Comparison of ENCODE assay signal across 9 mouse cellular contexts in the genomic region with DNA sequence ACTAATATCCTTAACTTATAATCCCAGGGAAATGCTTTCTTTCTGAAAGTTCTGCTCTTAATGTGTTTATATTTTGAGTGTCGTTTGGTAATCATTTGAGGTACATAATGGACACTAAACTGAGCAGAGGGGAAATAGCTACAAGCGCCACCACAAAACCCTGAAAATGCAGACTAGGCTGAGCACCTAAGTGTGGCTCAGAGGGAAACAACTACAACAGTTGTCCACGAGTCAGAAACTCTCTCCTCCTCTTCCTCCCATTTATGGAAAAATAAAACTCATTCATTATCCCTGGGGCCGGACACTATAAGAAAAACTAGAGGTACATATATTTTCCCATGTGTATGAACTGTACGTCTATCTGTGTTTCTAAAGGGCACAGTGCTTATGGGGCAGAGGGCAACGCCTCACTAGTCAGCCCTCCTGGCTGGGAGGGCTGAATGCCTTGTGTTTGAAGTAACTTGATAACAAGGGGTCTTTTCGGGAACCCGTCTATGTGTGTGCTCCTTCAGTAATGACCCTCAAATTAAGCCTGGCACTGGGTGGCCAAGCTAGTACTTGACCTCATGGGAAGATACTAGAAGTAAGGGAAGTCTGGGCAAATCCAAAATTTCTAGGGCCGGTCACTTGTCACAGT.
DNase-seq lines count a peak whose midpoint lies in the region; ATAC-seq lines count a peak whose summit lies in the region.
"Had no signal": no experiment of that assay in that cellular context is flagged by ENCODE, and none has a peak within 500 bp of the region (broad histone marks: within the 10 kb centered on the region; RNA-seq: fewer than 3 reads in every experiment).

No protein-coding gene starts in this region.

- no peaks in the 10 kb centered on the region for H3K36me3 ChIP-seq in intestine, embryonic 14.5 days (ENCODE audit: control insufficient read depth, insufficient read depth, low read length)
- no peaks in the 10 kb centered on the region for H3K36me3 ChIP-seq in intestine, embryonic 16.5 days (ENCODE audit: control insufficient read depth, insufficient read depth, low read length)
- no peaks in the 10 kb centered on the region for H3K36me3 ChIP-seq in forebrain, embryonic 12.5 days (replicated peaks)
- no peaks in the 10 kb centered on the region for H3K36me3 ChIP-seq in midbrain, embryonic 13.5 days

- no peak for ATAC-seq in intestine, embryonic 14.5 days (replicated peaks; ENCODE audit: low FRiP score, low TSS enrichment, low read depth)
- ATAC-seq in intestine, embryonic 16.5 days: no peak
- 0 out of 2 replicates have a peak, but pooled peaks have one; percentile 15 for ATAC-seq in forebrain, embryonic 12.5 days (ENCODE audit: low FRiP score)
- ATAC-seq in midbrain, embryonic 13.5 days: no peak

- H3K9me3 ChIP-seq in intestine, embryonic 14.5 days (ENCODE audit: control insufficient read depth, low read length): no peaks in the 10 kb centered on the region
- H3K9me3 ChIP-seq in intestine, embryonic 16.5 days (ENCODE audit: control insufficient read depth, low read length): no peaks in the 10 kb centered on the region
- no peaks in the 10 kb centered on the region for H3K9me3 ChIP-seq in forebrain, embryonic 12.5 days
- no peaks in the 10 kb centered on the region for H3K9me3 ChIP-seq in midbrain, embryonic 13.5 days

- DNase-seq in intestine, embryonic 14.5 days (ENCODE audit: low spot score): no peak
- DNase-seq in left cerebral cortex, adult 8-10 months (ENCODE audit: low spot score in 2 of 2): no peak
- DNase-seq in ovary, adult 18-20 months (ENCODE audit: low spot score): no peak
- DNase-seq in thymus, postnatal 0 days (ENCODE audit: low spot score): no peak
- DNase-seq: thymus, adult 18-20 months had no signal

- H3K9ac ChIP-seq in intestine, embryonic 14.5 days (ENCODE audit: low read length): 0 out of 2 replicates have a peak overlapping the region, but pooled peaks have one; percentile 25
- H3K9ac ChIP-seq in intestine, embryonic 16.5 days (ENCODE audit: low read depth, low read length): no peak overlapping the region
- H3K9ac ChIP-seq in forebrain, embryonic 12.5 days: peak overlapping the region; percentile 78
- peak overlapping the region; percentile 77 for H3K9ac ChIP-seq in midbrain, embryonic 13.5 days (replicated peaks)

- H3K4me1 ChIP-seq in intestine, embryonic 14.5 days (replicated peaks; ENCODE audit: control insufficient read depth, insufficient read depth, low read length): peaks cover 9% of the 10 kb centered on the region
- peaks cover 9% of the 10 kb centered on the region; the same call in 1 of the 2 replicates for H3K4me1 ChIP-seq in intestine, embryonic 16.5 days (ENCODE audit: control insufficient read depth, insufficient read depth, low read length)
- H3K4me1 ChIP-seq in brown adipose tissue, adult 24 weeks (ENCODE audit: control insufficient read depth, insufficient read depth, insufficient read length, low read length): peaks cover 28% of the 10 kb centered on the region
- H3K4me1 ChIP-seq in forebrain, embryonic 12.5 days: peaks cover 49% of the 10 kb centered on the region
- H3K4me1 ChIP-seq in midbrain, embryonic 13.5 days (replicated peaks): peaks cover 60% of the 10 kb centered on the region

- H3K27ac ChIP-seq in intestine, embryonic 14.5 days (ENCODE audit: low read depth): no peak overlapping the region
- H3K27ac ChIP-seq in intestine, embryonic 16.5 days (ENCODE audit: low read length): no peak overlapping the region
- H3K27ac ChIP-seq in brown adipose tissue, adult 24 weeks (replicated peaks; ENCODE audit: low read depth, low read length): peak overlapping the region; percentile 54
- H3K27ac ChIP-seq in forebrain, embryonic 12.5 days: peak overlapping the region; percentile 93
- H3K27ac ChIP-seq in midbrain, embryonic 13.5 days: peak overlapping the region; percentile 89

- 59% methylated on average over 9 of the region's 9 CpGs for WGBS in intestine, embryonic 14.5 days
- WGBS in intestine, embryonic 16.5 days: 61% methylated on average over 9 of the region's 9 CpGs
- WGBS in forebrain, embryonic 12.5 days: 15% methylated on average over 9 of the region's 9 CpGs
- WGBS in midbrain, embryonic 13.5 days: 14% methylated on average over 9 of the region's 9 CpGs

- no peak overlapping the region for H3K4me2 ChIP-seq in intestine, embryonic 14.5 days (ENCODE audit: low read length)
- H3K4me2 ChIP-seq in intestine, embryonic 16.5 days (ENCODE audit: low read depth, low read length): no peak overlapping the region
- peak overlapping the region; percentile 66 for H3K4me2 ChIP-seq in forebrain, embryonic 12.5 days
- peak overlapping the region; percentile 86 for H3K4me2 ChIP-seq in midbrain, embryonic 13.5 days (replicated peaks)

- no peak overlapping the region for H3K4me3 ChIP-seq in intestine, embryonic 14.5 days (ENCODE audit: low read depth, low read length)
- H3K4me3 ChIP-seq in intestine, embryonic 16.5 days (ENCODE audit: low read length): no peak overlapping the region
- no peak overlapping the region for H3K4me3 ChIP-seq in brown adipose tissue, adult 24 weeks (ENCODE audit: insufficient read depth, low read depth, low read length)
- H3K4me3 ChIP-seq in forebrain, embryonic 12.5 days (replicated peaks): peak overlapping the region; percentile 51
- H3K4me3 ChIP-seq in midbrain, embryonic 13.5 days (replicated peaks): peak overlapping the region; percentile 64

- H3K27me3 ChIP-seq in intestine, embryonic 14.5 days (replicated peaks; ENCODE audit: control insufficient read depth, insufficient read depth, low read length): no peaks in the 10 kb centered on the region
- no peaks in the 10 kb centered on the region for H3K27me3 ChIP-seq in intestine, embryonic 16.5 days (replicated peaks; ENCODE audit: control insufficient read depth, insufficient read depth, low read length)
- H3K27me3 ChIP-seq in forebrain, embryonic 12.5 days: no peaks in the 10 kb centered on the region
- no peaks in the 10 kb centered on the region for H3K27me3 ChIP-seq in midbrain, embryonic 13.5 days

Comparison
In these comparisons a context has a peak if more than half of its experiments do, and no peak if none do; other contexts are left out.
1. H3K27ac ChIP-seq: peak in brown adipose tissue, adult 24 weeks (single experiment), forebrain, embryonic 12.5 days (single experiment) and midbrain, embryonic 13.5 days (single experiment); none in intestine, embryonic 14.5 days (single experiment) and intestine, embryonic 16.5 days (single experiment).
2. H3K4me2 ChIP-seq: peak in forebrain, embryonic 12.5 days (single experiment) and midbrain, embryonic 13.5 days (single experiment); none in intestine, embryonic 14.5 days (single experiment) and intestine, embryonic 16.5 days (single experiment).
3. H3K4me3 ChIP-seq: peak in forebrain, embryonic 12.5 days (single experiment) and midbrain, embryonic 13.5 days (single experiment); none in intestine, embryonic 14.5 days (single experiment), intestine, embryonic 16.5 days (single experiment) and brown adipose tissue, adult 24 weeks (single experiment).